Mouse (Mus musculus) liver, embryonic 14.5 days (tissue): Measurements from ENCODE around the gene Kdm1a. TPM values are rescaled to one million over a fixed set of nuclear protein-coding genes. Genes with fewer than 3 reads are reported as not detected.
A peak's percentile ranks its signal among the peaks of the same experiment; 100 is the strongest.

Experiments
- ATAC-seq: fragments of 200-750 bp; cut with Nextera tagmentation; 2 replicates; pipeline ENCODE4 v1.8.0; 2017; ENCODE audit warnings: moderate number of reproducible peaks, mild to moderate bottlenecking, moderate library complexity; ENCODE audit not compliant: insufficient read depth
- DNase-seq, 3 experiments: peaks; one replicate each; pipeline ENCODE4 v3.0.0-alpha.2; 2012 to 2013; ENCODE audit warnings: low read depth in 3 of 3, low spot score in 3 of 3
- H3K27ac ChIP-seq: fragments of 300-500 bp; sonication (generic); 2 replicates; pipeline ENCODE4 v1.5.1; 2014; ENCODE audit warnings: moderate library complexity, mild to moderate bottlenecking, control low read depth, inconsistent platforms
- H3K27me3 ChIP-seq: fragments of 300-500 bp; sonication (generic); 2 replicates; pipeline ENCODE4 v1.6.1; 2014; ENCODE audit warnings: mild to moderate bottlenecking, low read length, moderate library complexity; ENCODE audit not compliant: control insufficient read depth, insufficient read depth
- H3K36me3 ChIP-seq: fragments of 300-500 bp; sonication (generic); replicated peaks from 2 replicates; pipeline ENCODE4 v1.6.1; 2014; ENCODE audit warnings: low read depth; ENCODE audit not compliant: control insufficient read depth, insufficient read depth
- H3K4me1 ChIP-seq, 2 experiments: fragments of 200-500 bp in 1 of 2; fragments of 300-500 bp in 1 of 2; sonication (generic) in 1 of 2; replicated peaks; 2 replicates each; pipeline ENCODE4 v1.6.1; 2012 to 2014; ENCODE audit warnings: antibody characterized with exemption in 1 of 2, inconsistent platforms in 1 of 2, low read length in 1 of 2; ENCODE audit not compliant: control insufficient read depth in 2 of 2, insufficient read depth in 2 of 2
- H3K4me2 ChIP-seq: fragments of 300-500 bp; sonication (generic); 2 replicates; pipeline ENCODE4 v1.6.1; 2014; ENCODE audit warnings: low read depth, mild to moderate bottlenecking, control low read depth, moderate library complexity
- H3K4me3 ChIP-seq, 2 experiments: fragments of 200-500 bp in 1 of 2; fragments of 300-500 bp in 1 of 2; sonication (generic) in 1 of 2; 2 replicates each; pipeline ENCODE4 v1.5.1; 2012 to 2014; ENCODE audit warnings: low read depth in 2 of 2, low read length in 2 of 2, mild to moderate bottlenecking in 2 of 2, control low read depth in 1 of 2, inconsistent platforms in 1 of 2, moderate library complexity in 1 of 2; ENCODE audit not compliant: insufficient read depth in 1 of 2
- H3K9ac ChIP-seq: fragments of 300-500 bp; sonication (generic); replicated peaks from 2 replicates; pipeline ENCODE4 v1.6.1; 2014; ENCODE audit warnings: mild to moderate bottlenecking, control low read depth, moderate library complexity
- H3K9me3 ChIP-seq: fragments of 300-500 bp; sonication (generic); 2 replicates; pipeline ENCODE4 v1.6.1; 2016; ENCODE audit warnings: low read length, mixed read lengths; ENCODE audit not compliant: control insufficient read depth
- CTCF ChIP-seq: IDR thresholded peaks from 2 replicates; pipeline ENCODE4 v1.5.1; 2016; ENCODE audit warnings: antibody characterized with exemption, low read depth, control low read depth
- EP300 ChIP-seq: IDR thresholded peaks from 2 replicates; pipeline ENCODE4 v1.6.1; 2016; ENCODE audit warnings: antibody characterized with exemption, low read depth
- WGBS: fragments of 180-500 bp; shearing (Covaris S2); extraction: QIAGEN DNeasy Blood & Tissue Kit; methylation state at CpG from one replicate; pipeline ENCODE4 v1.1.7; 2014; ENCODE audit not compliant: insufficient replicate concordance; 5-methylcytosine and 5-hydroxymethylcytosine counted together
- polyA plus RNA-seq, 2 experiments: library from polyadenylated mRNA; depleted of rRNA in 1 of 2; stranded (reverse) in 1 of 2; unstranded in 1 of 2; fragments of >200 nt; fragmentation: Nextera tagmentation in 1 of 2; extraction: Ambion mirVana in 1 of 2; gene quantifications; 2 replicates each; pipeline versions ENCODE4 v1.2.1 to v1.2.3; 2012 to 2014

Gene Kdm1a
- polyA plus RNA-seq, 2 experiments = 12.0 to 17.8 TPM

DNA sequence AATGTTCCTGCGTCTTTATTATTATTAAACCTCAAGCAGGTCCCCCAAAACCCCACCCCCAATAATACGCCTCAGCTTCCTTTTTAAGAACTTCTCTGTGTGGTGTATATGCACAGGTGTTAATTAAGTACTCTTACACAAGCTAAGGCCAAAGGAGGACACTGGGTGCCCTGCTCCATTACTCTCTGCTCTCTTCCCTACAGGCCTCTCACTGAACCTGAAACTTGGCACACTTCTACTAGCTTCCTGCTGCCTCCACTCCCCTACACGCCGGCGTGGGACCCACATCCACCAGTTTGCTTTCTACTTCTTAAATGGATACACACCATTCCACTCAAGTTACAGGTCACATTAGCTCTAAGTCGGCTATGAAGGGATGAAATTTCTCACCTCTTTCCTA lies 7.3 kb downstream of the Kdm1a start:
- WGBS = 74% methylated on average over 6 of the region's 6 CpGs
- no peak for DNase-seq

DNA sequence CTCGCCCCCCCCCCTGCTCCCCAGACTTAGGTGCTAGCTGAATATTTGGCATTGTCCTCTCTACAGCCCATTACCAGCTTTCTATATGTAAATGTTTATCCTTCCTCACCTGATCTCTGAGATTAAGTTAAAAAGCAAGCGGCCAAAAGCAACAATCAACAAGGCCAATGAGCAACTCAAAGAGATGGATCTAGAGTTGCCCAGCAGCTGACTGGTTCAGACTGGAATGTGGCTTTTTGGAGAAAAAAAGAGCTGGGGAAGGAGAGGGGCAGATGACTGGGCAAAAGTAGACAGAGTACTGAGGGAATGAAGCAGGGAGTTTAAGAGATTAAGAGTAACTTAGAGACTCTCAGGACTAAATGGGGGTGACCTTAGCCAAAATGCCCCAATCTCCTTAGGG lies 8.5 kb downstream of the Kdm1a start:
- 72% methylated on average over 2 of the region's 2 CpGs for WGBS
- TF ChIP-seq CTCF (no peak), EP300 (no peak)

More for the DNA sequence above, 7.3 kb downstream of the Kdm1a start:
- no peak for ATAC-seq
- Histone ChIP-seq H3K27ac (no peak overlapping the region), H3K36me3 (peaks cover 4% of the 10 kb centered on the region; the same call in 1 of the 2 replicates), H3K27me3 (no peaks in the 10 kb centered on the region), H3K9me3 (no peaks in the 10 kb centered on the region), H3K9ac (no peak overlapping the region), H3K4me2 (no peak overlapping the region), H3K4me1 (peaks cover 0 to 6% of the 10 kb centered on the region in 2 experiments; a peak in 2 of 4 replicates), H3K4me3 (no peak overlapping the region)
- TF ChIP-seq EP300 (no peak), CTCF (no peak)

DNA sequence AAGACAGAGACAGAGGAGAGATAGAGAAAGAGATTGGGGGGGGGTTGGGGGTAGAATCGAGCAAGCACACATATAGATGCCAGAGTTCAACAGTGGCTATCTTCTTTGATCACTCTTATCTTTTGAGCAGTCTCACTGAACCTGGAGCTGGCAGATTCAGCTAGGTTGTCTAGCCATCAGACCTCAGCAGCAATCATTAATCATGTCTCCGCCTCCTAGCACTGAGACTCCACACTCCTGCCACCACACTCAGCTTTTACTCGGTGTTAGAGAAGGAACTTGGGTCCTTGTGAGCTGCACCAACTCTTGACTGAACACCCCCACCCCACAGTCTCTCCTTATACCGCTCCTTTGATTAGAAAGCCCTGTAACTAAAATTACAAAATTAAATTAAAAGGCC lies 10.4 kb downstream of the Kdm1a start:
- H3K27me3 ChIP-seq = no peaks in the 10 kb centered on the region
- H3K4me1 ChIP-seq = peaks cover 6 to 8% of the 10 kb centered on the region in 2 experiments
- H3K36me3 ChIP-seq = peaks cover 2% of the 10 kb centered on the region; the same call in 1 of the 2 replicates
- no peak overlapping the region for H3K4me3 ChIP-seq
- TF ChIP-seq EP300 = no peak
- TF ChIP-seq CTCF = no peak
- no peak overlapping the region for H3K4me2 ChIP-seq
- no peaks in the 10 kb centered on the region for H3K9me3 ChIP-seq
- 41% methylated on average over 4 of the region's 4 CpGs for WGBS
- ATAC-seq (no peak), DNase-seq (no peak)
- H3K27ac ChIP-seq = no peak overlapping the region
- H3K9ac ChIP-seq = no peak overlapping the region

More for the DNA sequence above, 8.5 kb downstream of the Kdm1a start:
- ATAC-seq = no peak
- H3K9me3 ChIP-seq = no peaks in the 10 kb centered on the region
- no peak for DNase-seq
- H3K9ac ChIP-seq = no peak overlapping the region
- H3K27me3 ChIP-seq = no peaks in the 10 kb centered on the region
- H3K4me1 ChIP-seq = peaks cover 0 to 8% of the 10 kb centered on the region in 2 experiments; a peak in 2 of 4 replicates
- H3K4me3 ChIP-seq = no peak overlapping the region
- H3K36me3 ChIP-seq = peaks cover 2% of the 10 kb centered on the region; the same call in 1 of the 2 replicates
- no peak overlapping the region for H3K4me2 ChIP-seq
- H3K27ac ChIP-seq = no peak overlapping the region

DNA sequence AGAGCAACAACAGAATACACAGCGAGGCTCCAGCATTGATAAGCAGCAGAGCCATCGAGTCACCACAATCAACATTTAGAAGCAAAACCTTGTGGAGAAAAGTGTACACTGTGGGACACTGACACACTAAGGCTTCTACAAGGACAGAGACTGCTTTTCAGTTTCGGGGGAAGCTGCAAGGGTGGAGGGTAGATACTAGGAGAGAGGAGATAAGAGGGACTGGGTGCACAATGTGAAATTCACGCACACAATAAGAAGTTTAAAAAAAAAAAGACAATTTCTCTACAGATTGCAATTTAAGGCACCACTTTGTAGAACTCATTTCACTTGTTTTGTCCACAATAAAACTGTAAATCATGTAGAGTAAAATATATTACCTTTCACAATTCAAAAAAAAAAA lies 14.5 kb downstream of the Kdm1a start:
- Histone ChIP-seq H3K27me3 (no peaks in the 10 kb centered on the region), H3K4me3 (no peak overlapping the region), H3K9me3 (no peaks in the 10 kb centered on the region), H3K4me1 (peaks cover 6 to 8% of the 10 kb centered on the region in 2 experiments), H3K4me2 (peak overlapping the region; percentile 51), H3K27ac (no peak overlapping the region; the same call in 1 of the 2 replicates), H3K36me3 (peaks cover 2% of the 10 kb centered on the region; the same call in 1 of the 2 replicates), H3K9ac (0 out of 2 replicates have a peak overlapping the region, but pooled peaks have one; percentile 7)
- no peak for DNase-seq
- peak; percentile 65 for ATAC-seq
- TF ChIP-seq CTCF (no peak), EP300 (no peak)
- 14% methylated on average over 4 of the region's 4 CpGs for WGBS

DNA sequence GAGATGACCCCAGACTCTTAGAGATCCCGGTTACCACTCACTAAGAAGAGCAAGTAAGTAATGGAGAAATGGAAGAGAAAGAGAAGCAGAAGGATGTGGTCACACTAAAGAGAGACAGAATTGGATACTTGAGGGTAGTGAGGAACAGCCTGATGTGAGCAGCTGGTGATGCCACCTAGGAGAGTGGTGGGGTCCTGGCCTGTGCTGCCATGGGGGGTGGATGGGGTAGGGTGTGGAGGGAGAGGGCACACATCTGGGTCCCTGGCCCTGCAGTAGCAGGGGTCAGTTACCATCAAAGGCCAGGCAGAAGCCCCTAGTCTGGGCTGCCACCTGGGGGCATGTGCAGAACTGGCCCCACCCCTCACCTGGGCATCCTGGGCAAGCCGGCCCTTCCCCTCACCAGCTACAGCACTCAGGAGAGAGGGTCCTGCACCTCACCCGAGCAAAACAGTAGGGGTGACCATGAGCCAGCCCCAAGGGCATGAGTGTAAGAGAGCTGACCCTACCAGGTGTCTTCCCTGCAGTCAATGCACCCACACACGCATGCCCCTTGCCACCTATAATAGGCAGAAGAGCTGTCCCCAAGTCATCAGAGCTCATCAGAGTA lies 15.2 kb downstream of the Kdm1a start:
- H3K4me1 ChIP-seq = peaks cover 6 to 8% of the 10 kb centered on the region in 2 experiments
- no peaks in the 10 kb centered on the region for H3K36me3 ChIP-seq
- 0 out of 2 replicates have a peak overlapping the region, but pooled peaks have one; percentile 7 for H3K9ac ChIP-seq
- ATAC-seq = no peak; the same call in 1 of the 2 replicates
- TF ChIP-seq EP300 = no peak
- TF ChIP-seq CTCF = no peak
- no peaks in the 10 kb centered on the region for H3K27me3 ChIP-seq
- no peaks in the 10 kb centered on the region for H3K9me3 ChIP-seq
- WGBS = 63% methylated on average over 4 of the region's 4 CpGs
- H3K4me3 ChIP-seq = no peak overlapping the region
- DNase-seq = no peak
- 0 out of 2 replicates have a peak overlapping the region, but pooled peaks have one; percentile 19 for H3K27ac ChIP-seq
- H3K4me2 ChIP-seq = peak overlapping the region; percentile 51
